Mouse (Mus musculus) thymus, postnatal 4 days (tissue): Measurements from ENCODE around the gene St14.

Experiments
- DNase-seq: peaks from one replicate; pipeline ENCODE4 v3.0.0; 2021

The St14 gene

GRCm38 (mm10) chr9:31122464-31123030 lies 9.1 kb downstream of the St14 start:
- DNase-seq: no peak

GRCm38 (mm10) chr9:31120533-31120915 lies 11.1 kb downstream of the St14 start:
- DNase-seq: no peak

DNA sequence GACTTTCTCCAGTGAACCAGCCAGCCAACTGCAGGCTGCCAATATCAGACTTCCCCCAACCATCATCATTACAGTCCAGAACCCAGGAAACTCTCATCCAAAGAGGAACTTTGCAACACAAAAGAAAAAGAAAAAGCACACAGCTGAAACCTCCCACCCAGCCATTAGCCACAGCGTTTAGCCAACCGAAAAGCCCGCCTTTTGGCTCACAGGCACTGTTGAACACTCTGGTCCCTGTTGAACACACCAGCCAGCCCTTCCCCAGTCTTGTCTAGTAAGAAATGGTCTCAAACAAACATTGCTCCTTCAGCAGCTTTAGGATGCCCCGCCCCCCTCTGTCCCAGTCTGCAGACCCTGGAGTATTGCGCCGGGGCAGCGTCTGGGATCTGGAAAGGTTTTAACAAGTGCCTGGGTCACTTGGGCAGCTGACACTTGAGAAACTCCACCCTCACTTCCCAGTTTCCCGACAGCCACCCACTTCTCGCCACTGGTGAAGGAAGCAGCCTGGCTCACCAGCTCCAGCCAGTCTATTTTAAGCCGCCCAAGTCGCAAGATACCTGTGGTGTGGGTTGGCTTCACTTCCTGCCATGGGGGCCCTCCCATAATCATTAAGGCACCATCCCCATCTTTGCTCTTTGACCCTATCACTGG lies 11.6 kb downstream of the St14 start:
- DNase-seq: no peak

DNA sequence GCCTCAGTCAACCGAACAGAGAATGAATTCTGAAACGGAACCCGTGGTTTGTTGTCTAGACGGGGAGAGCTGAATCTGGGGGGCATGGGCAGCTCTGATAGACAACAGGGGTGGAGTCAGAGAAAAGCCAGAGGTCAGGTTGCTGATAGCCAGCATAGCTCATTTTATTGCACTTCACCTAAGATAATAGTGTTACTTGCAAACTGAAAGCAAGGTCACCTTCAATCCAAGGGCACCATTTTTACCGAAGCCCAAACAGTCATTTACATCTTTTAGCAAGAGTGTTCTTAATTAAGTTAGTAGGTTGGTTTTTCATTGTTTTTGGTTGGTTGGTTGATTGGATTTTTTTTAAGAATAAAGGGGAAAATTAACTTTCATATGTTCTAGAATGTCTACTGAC lies 12.2 kb downstream of the St14 start:
- DNase-seq: no peak

- no peak for DNase-seq
These were observed 12.9 kb downstream of the St14 start for GRCm38 (mm10) chr9:31118520-31119298.

DNA sequence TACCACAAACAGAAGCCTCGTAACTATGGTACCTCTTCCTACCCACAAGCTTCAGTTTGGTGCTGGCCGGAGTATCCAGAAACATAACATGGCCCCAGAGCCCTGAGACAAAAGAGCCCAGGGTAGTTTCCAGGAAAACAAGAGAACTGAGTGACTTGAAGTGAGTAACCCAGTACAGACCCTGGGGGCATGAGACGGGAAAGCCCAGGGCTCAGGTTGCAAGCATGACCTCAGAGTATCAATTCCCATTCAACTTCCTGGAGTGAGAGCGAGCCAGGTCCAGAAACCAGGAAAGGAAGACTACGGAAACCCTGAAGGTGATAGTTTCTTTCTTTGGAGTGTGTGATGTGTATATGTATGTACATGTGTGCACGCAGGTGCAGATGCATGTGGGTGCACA lies 14.2 kb downstream of the St14 start:
- DNase-seq: no peak

- DNase-seq: no peak
These were observed 14.6 kb downstream of the St14 start for GRCm38 (mm10) chr9:31117088-31117487.

- DNase-seq: no peak
These were observed 16.1 kb downstream of the St14 start for GRCm38 (mm10) chr9:31115586-31115985.

- no peak for DNase-seq
These were observed 23.2 kb downstream of the St14 start for GRCm38 (mm10) chr9:31108464-31108863.

DNA sequence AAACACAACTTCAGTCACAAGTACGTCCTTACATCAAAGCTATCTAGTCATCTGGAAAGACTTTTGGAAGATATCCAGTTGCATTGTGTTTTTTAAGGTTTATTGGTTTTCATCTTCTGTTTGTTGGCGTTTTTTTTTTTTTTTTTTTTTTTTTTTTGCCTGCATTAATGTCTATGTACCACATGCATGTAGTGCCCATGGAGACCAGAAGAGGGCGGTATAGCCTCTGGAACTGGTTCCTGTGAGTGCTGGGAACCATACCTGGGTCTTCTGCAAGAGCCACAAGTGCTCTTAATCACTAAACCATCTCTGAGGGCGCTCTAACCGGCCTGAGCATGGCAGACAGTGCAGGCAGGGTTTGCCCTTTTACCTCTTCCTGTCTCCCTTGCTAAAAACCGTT lies 33.5 kb downstream of the St14 start:
- peak; percentile 23 for DNase-seq

- DNase-seq: peak; percentile 3
These were observed 34.3 kb downstream of the St14 start for GRCm38 (mm10) chr9:31097088-31098082.

- DNase-seq: no peak
These were observed 38.8 kb downstream of the St14 start for GRCm38 (mm10) chr9:31092833-31093195.

DNA sequence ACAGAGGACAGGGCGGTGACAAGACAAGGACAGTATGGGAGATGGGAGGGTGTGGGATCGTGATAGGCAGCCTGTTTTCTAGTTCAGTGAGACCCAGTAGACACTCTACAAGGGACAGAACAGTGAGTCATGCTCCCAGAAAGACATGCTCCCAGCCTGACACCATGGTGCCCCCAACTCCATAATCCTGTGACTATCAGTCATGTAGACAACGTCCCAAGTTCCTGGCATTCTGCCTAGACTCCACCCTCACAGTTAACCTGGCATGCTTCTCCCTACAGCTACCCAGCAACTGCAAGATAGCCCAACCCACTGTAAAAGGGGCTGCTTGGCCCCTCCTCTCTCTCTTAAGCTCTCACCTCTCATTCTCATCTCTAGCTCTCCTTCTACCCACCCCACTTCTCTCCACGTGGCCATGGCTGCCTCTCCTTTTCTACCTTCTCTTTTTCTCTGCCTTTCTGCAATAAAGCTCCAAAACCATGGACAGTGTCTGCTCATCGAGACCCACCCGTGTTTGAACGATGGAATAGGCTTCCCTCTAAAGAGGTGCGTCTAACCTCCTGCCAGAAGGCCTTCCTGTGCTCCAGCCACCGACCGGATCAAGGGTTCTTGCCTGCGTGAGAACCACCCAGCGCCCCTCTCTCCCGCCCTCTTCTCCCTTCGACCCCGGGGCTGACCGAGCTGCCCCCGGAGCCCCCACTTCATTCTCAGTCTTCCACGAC lies 39.4 kb downstream of the St14 start:
- no peak for DNase-seq

- DNase-seq: no peak
These were observed 40.5 kb downstream of the St14 start for GRCm38 (mm10) chr9:31091162-31091581.

DNA sequence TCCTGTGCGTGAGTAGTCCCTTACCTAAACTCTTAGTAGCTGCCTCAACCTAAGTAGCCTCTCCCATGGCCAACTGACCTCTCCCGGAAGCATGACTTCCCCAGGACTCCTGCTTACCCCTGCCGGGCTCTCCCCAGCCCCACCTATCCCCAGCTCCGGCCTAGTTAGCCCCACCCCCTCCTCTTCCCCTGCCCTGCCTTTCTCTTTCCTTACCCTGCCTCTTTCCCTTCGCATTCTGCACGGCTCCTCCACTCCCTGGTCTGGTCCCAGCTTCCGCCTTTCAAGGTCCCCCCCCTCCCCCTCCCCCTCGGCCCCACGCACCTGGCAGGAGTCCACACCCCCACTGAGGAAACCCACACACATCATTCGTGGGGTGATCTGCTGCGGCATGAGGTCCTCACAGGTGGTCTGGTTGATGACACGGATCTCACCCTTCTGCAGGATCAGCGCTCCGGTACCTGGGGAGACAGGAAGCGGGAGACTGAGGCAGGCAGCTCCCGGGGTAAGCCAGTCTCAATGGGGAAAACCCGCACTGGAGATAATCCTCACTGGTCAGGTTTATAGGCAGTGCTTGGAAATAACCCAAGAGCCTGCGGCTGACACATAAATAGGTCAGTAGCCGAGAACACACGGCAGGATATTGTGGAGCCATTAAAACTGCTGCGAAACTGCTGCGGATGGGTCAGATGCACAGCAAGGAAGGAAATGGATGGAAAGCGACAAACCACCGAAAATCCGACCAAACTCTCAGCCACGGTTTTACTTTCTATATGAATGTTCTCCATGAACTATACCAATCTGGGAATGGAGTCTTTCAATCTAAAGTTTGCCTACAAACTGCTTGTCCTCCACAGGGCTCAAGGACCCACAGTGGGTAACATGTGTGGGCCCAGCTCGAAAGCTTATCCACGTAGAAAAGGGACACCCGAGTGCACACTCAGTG lies 41.3 kb downstream of the St14 start:
- no peak for DNase-seq

DNA sequence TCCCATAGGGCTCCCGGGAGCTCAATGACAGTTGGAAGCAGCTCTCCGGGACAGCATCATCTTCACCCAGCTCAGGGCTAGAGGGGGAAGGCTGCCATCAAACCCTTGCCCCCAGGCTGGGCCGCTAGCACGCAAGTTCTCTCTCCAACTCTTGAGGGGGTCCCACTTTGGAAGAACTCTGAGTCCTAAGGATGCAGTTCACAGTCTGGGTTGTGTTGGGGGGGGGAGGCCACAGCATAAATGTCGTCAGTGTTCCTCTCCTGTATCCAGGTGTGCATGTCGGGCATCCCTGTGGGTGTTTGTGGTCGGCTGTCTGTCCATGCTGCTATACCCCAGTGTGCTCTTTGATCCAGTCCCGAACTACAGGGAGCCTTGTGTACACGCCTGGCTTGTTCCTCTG lies 42.1 kb downstream of the St14 start:
- DNase-seq: no peak

DNA sequence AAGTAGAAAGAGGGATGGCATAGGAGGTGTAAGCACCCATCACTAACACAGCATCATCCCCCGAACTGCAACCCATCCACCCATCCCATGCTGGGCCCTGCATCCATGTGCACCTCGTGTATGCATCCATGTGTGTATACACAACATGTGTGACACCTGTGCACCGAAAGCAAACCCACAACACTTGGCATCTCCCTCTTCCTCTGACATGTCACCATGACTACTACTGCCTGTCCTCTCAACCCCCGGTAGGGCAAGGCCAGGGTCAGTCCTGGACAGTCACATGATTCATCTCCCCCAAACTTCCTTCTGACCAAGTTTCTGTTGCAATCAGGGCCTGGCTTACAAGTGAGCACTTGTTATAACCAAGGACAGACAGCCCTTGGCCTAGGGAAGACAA lies 42.8 kb downstream of the St14 start:
- no peak for DNase-seq

- no peak for DNase-seq
These were observed 43.5 kb downstream of the St14 start for GRCm38 (mm10) chr9:31088116-31088515.

GRCm38 (mm10) chr9:31087466-31087865 lies 44.2 kb downstream of the St14 start:
- DNase-seq: no peak

DNA sequence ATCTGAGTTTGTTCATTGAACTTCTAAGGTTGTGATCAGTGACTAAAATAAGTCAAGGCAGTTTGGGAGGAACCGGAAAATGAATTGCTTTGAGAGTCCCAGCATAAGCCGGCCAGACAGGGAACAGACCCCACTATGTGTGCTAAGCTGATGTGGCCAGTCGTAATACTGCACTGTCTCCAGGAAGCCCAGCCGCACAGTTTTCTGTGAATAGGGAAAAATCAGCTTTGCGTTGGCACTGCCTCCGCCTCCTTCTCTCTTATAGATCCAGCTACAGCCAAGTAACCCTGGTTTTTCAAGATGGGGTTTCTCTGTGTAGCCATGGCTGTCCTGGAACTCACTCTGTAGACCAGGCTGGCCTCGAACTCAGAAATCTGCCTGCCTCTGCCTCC lies 44.9 kb downstream of the St14 start:
- DNase-seq: no peak

DNA sequence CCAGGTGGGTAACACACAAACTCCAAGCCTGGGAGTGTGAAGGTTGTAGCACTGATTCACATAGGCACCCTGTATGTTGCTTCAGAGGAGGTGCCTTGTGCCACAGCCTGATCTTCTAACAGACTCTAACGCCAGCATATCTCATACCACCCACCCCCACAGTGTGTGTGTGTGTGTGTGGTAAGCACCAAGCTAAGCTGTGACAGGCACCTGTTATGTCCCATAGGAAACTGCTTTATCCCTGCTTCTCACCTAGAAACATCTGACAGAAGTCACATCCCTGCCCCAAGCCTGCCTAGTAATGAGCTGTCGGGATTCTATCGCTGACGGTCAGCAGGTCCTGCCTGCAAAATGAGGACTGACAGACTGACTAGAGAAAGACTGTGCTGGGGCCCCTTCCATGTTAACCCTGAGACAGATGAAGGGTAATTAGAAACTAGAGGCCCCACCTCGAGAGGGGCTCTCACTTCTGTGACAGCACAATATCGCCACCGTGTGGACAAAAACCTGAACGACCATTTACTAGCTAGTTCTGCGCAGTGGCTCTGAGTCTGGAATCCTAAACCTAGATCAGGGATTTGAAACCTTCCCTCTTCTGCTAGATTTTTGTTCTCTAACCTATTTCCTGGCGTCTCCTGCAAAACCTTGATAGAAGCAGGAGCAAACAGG lies 45.4 kb downstream of the St14 start:
- DNase-seq: peak; percentile 83
